23 mouse cellular contexts compared by ENCODE assay signal in the genomic region with DNA sequence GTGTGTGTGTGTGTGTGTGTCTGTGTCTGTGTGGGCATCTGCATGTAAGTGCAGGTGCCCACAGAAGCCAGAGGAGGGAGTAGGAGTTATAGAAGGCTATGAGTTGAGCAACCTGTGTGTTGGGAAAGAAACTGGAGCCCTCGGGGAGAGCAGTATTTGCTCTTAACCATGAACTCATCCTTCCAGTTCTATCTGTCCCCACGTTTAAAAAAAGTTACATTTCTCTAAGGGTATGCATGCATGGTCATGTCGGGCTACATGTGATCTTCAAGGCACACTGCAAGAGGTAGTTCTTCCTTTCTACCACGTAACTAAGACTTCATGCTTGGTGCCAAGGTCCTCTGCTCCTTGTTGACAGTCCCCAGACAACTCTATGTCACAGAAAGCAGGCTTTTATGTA.
"Had no signal": no experiment of that assay in that cellular context is flagged by ENCODE, and none has a peak within 500 bp of the region (broad histone marks: within the 10 kb centered on the region; RNA-seq: fewer than 3 reads in every experiment).

No protein-coding gene starts in this region.

- H3K27ac ChIP-seq: kidney, embryonic 15.5 days; limb, embryonic 10.5 days; limb, embryonic 13.5 days; liver, embryonic 13.5 days; macrophage; midbrain, embryonic 10.5 days; stomach, embryonic 15.5 days had no signal

- H3K9ac ChIP-seq: kidney, embryonic 15.5 days; limb, embryonic 13.5 days; liver, embryonic 13.5 days; lung, embryonic 14.5 days; neural tube, embryonic 13.5 days; stomach, embryonic 15.5 days had no signal

- H3K27me3 ChIP-seq: kidney, embryonic 15.5 days; limb, embryonic 13.5 days; liver, embryonic 13.5 days; megakaryocyte, embryonic 14.5 days; neural tube, embryonic 13.5 days; stomach, embryonic 15.5 days had no signal

- H3K9me3 ChIP-seq: kidney, embryonic 15.5 days; limb, embryonic 10.5 days; limb, embryonic 13.5 days; liver, embryonic 13.5 days; megakaryocyte, embryonic 14.5 days; midbrain, embryonic 10.5 days; neural tube, embryonic 13.5 days; stomach, embryonic 15.5 days had no signal

- H3K4me3 ChIP-seq: kidney, embryonic 15.5 days; limb, embryonic 10.5 days; limb, embryonic 13.5 days; liver, embryonic 13.5 days; megakaryocyte, embryonic 14.5 days; midbrain, embryonic 10.5 days; myocyte; neural tube, embryonic 13.5 days; stomach, embryonic 15.5 days had no signal

- H3K4me2 ChIP-seq: kidney, embryonic 15.5 days; limb, embryonic 13.5 days; liver, embryonic 13.5 days; lung, embryonic 14.5 days; neural tube, embryonic 13.5 days; stomach, embryonic 15.5 days had no signal

- ATAC-seq: lung, postnatal 0 days had no signal

- DNase-seq: kidney, adult 11 months; kidney, adult 8-10 months; kidney, postnatal 10 days; kidney, postnatal 36 days; liver; liver, embryonic 13.5 days; lung, embryonic 14.5 days; midbrain, embryonic 14.5 days; retina, postnatal 1 day; right cerebral cortex, postnatal 25 days; spleen, adult 18-20 months; thymus, adult 18-20 months; thymus, postnatal 36 days had no signal
